Mouse (Mus musculus) 3134 (cell line): ENCODE results near the gene Sost.
A peak's percentile ranks its signal among the peaks of the same experiment; 100 is the strongest.

ENCODE experiments used
- DNase-seq: peaks from one replicate; pipeline ENCODE4 v3.0.0-alpha.2; 2011; ENCODE audit warnings: low spot score; ENCODE audit not compliant: insufficient read length; ENCODE audit errors: extremely low read depth

Sost gene

DNA sequence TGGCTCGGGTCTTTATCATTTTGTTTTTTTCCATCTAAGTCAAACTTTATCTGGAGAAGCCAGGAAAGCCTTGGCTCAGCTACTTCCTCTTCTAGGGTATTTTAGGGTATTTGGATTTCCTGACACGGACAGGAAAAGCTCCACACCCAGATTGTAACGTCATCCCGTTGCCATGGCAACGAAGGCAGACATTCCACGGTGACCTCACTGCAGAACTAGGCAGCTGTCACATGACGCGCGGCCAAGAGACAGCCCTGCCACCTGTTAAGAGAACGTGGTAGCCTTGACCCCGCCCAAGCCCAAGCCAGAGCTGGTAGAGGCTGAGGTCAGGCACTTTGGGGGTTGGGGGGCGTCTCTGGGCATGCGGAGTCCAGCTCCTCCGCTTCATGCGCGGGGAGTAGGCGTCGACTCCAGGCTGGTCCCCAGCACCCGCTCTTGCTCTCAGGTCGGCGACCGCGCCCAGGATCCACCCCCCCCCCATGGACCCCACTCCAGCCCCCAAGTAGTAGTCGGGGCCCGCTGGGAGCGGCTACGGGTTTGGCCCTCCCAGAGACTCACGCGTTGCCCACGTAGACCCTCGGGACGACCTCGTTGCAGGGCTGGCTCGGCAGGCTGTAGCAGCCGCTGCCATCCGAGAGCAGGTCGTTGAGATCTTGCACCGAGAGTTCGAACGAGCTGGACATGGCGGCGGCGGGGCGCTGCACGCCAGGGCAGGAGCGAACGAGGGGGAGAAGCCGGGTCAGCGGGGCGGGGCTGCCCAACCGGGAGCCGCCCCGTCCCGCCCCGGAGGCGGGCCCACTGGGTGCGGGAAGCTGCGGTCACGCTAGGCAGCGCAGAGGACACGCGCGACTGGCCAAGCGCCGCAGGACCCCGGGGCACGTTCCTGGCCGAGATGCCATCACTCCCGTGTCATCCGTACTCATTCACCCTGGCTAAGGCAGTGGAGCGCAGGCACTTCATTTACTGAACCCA lies 17.5 kb upstream of the Sost start, which contains the start of gene Cfap97d1:
Cfap97d1 (plus strand) TSS at position 226 of the 972 bp plus-strand sequence.
- DNase-seq: peak; percentile 91

DNA sequence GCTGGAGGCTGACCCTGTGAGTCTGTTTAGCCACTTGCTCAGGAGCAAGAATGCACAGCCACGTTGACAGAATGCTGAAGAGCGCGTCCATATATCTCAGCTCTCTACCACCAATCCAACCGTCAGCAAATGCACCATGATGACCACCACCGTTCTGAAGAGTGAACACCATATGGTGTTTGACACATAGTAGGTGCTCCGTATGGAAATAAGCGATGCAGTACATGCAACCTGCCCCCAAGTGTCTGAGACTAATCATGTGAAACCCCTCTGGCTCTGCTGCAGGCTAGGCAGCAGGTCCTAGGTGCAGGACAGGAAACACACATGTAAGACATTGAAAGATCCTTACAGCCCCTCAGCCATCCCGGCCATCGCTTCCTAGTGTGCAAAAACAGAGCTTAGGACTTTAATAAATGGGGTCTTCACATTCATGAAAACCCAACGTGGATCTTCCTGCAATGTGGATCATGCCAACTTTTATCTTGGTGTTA lies 16.7 kb upstream of the Sost start:
- DNase-seq: no peak

DNA sequence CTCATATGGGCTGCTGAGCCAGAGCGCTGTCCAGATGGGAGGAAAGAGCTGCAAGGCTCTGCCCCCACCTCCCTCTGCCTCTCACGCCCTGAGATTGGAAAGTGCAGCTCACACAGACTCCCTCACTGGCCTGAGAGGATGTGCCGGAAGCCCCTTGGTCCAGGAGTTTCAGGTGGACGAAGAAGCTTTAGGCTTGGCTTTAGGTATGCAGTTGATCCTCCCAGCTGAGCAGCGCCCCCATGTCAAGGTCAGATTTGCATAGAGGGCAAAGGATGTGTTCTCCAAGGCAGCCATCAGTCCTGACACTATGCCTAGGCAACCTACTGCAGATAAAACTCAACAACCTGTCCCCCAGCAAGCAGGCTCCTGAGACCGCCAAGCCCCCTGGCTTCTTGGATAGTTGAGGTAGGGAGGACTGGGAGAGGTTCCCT lies 16.2 kb upstream of the Sost start:
- no peak for DNase-seq

DNA sequence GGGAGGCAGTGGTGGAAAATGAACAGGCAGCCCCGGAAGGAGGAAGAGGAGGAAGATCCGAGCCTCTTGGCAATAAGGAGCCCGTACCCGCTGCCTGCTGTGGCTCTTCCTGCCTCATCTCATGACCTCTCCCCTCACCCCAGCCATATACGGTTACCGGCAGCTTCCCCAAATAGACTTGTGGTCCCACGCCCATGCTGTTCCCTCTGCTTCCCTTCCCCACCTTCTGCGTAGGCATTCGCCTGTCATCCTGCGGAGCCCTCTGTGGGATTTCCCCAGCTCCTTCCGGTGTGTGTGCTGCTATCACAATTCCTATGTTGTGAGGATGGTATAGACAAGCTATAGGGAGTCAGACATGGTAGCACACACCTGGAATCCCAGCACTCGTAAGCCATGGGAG lies 15.0 kb upstream of the Sost start:
- DNase-seq: no peak

DNA sequence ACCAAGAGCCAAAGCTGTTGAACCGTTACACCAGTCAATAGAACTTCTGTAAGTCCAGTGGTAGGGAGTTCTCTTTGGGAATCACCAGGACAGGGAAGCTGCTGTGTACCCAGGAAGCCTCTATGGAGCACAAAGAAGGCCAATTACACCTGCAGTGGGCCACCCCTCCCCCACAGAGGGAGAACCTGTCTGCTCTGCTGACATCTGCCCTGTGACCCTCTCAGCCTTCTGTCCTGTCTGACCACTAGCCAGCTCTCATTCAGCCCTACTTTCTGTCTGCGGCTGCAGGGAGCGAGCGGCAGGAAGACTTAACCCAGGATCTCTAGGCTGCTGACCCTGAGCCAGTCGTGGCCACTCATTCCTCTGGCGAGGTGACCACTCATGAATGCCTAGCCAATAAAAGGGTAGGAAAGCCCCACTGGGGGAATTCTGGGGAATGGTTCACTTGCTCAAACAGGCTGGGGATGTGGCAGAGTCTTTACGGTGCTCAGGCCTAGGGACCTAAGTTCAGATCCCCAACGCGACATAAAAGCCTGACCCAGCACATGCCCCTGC lies 13.9 kb upstream of the Sost start:
- no peak for DNase-seq

DNA sequence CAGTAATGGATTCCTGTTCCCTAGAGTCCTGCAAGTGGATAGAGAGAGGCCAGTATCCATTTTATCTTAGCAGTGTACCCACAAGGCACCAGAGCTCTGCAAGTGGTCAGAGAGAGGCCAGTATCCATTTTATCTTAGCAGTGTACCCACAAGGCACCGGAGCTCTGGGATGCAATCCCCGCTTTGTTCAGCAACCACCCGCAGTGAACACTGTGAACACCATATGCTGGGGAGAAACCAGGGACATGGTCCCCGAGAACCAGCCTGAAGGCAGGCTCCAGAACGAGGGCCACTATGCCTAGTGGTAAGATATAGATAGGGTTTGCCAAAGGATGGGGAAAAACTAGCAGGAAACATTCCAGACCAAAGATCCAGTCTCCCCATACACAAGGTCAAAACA lies 12.3 kb upstream of the Sost start:
- DNase-seq: no peak

DNA sequence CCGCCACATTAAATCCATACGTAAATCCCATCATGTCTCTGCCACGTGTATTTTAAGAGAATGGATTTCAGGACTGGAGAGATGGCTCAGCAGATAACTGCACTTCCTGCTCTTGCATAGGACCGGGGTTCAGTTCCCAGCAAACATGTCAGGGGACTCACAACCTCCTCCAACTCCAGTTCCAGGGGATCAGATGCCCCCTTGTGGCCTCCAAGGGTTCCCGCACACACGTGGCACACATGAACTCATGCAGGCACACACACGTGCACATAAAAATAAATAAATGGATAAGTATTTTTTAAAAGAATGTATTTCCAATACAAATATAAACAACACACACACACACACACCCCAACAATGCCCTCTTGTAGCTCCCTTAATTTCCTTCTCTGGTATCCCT lies 10.1 kb upstream of the Sost start:
- no peak for DNase-seq

DNA sequence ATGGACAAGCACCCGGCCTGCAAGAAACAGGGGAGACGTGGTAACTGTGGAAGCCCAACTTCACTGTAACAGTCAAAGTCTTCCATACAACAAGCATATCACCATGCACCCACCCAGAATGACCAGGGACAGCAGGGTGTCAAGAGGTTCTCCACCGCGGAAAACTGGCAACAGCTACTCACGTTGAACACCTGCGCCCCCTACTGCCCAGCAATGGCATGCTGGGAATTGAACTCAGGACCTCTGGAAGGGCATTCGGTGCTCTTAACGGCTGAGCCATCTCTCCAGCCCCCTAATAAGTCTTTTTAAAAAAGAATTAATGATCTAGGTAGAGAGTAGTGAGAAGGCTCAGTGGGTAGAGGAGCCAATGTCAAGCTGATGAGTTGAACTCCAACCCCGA lies 8.1 kb upstream of the Sost start:
- DNase-seq: no peak

DNA sequence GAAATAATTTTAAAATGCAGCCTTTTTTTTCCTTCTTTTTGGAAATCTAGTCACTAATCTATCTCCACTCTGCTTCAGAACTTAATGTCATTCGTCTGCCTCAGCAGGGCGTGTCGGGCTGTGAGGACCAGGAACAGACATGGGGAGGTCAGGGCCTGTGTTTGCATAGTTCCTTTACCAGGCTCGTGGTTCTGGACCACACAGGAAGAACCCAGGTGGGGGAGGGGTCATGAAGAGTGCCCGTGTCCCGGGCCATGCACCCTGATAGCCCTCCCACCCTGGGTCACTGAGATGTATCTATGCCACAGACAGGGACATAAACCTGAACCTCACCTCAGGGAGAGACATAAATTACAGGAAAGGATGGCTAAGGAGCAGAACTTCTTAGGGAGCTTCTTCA lies 7.4 kb upstream of the Sost start:
- DNase-seq: no peak

DNA sequence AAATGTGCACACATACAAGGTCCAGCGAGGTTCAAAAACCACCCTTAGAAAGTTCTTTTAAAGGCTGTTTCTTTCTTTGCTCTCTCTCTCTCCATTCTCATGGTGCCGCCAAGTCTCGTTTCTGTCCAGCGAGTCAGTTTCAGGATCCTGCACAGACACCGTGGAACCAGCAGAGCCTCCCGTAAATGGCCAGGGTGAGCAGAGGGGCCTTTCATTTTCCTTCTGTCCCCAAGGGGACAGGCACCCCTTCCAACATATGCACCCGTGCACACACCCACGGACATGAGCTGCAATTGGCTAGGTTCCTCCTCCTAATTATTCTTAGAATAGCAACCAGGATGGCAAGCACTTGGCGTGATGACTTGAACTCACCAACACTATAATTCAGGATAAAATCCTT lies 6.7 kb upstream of the Sost start:
- no peak for DNase-seq

DNA sequence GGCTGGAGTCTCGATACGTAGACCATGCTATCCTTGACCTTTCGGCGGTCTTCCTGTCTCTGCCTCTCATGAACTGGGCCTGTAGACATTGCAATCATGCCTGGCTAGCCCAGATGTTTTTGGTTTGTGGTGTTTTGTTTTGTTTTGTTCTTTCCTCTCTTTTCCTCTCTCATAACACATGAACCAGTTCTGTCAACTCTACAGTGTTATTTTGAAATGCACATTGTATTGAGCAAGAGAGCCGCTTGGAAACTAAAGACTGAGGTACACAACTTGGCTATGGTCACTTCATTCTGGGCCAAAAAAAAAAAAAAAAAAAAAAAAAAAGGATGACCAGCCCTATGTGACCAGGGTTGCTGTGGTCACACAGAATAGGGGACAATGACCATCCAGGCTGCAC lies 5.8 kb upstream of the Sost start:
- DNase-seq: no peak

DNA sequence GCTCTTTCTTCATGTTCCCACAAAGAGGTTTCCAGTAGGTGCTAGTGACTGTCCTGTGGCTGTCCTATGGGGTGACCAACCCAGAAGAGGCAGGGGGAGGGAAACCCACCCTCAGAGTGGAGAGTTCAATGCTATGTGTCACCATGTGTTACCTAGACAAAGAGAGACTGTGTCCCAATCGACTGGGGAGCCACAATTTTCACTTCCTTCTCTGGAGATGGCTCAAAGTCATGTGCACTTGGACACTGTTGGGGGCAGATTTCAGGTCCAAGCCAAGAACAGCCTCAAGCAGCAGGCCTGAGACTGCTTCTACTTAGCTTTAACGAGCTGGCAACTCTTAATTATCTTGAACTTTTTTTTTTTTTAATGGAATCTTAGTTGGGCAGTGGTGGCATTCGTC lies 5.3 kb upstream of the Sost start:
- no peak for DNase-seq

DNA sequence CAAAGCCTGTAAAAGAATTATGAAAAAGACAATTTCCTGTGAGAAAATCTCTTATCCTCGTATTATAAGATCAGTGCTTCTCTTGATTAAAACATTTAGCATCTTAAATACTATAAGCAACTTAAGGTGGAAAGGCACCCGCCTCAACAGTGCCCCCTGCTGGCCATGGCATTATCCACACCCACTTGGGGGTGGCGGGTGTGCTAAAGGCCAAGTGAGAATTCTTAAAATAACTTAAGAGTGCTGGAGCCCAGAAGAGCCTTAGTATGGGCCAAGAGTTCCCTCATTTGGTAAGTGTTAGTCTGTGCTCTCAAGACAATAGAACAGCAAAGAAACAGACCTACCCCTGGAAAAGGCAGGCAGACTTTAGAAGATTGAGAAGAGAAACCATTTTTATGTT lies 4.6 kb upstream of the Sost start:
- peak; percentile 52 for DNase-seq

DNA sequence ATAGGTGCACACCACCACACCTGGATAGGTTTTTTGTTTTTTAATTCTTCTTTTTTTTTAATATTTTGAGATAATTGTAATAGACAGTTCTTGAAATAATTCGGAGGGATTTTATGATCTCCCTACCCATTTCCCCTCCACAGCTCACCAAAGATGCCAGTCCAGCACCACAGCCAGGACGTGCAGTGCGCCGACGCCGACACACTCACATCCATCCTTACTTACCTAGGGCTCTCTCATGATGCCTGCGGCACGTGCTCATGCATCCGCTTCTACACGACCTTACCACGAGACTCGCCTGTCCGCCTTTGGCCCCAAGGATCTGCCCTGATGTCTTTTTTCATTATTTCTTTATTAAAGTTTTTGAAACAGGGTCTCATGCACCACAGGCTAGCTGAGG lies 3.0 kb upstream of the Sost start:
- no peak for DNase-seq

DNA sequence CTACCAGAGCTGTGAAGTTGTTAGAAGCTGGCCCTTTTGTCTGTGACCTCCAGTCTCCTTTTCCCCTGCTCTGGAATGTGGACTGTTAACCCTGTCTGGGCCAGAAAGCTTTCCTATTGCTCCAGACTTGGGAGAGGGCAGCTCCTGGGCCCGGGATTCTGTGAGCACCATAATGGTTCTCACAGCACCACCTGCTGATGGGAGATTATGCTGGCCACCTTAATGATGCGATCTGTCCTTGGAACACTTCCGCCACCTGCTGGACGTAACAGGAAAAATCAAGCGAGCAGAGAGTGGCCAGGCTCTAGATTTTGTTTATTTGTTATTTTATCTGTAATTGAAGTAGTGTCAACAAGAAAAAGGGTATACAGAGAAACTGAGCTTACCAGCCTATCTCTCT lies 2.0 kb upstream of the Sost start:
- DNase-seq: peak; percentile 40

DNA sequence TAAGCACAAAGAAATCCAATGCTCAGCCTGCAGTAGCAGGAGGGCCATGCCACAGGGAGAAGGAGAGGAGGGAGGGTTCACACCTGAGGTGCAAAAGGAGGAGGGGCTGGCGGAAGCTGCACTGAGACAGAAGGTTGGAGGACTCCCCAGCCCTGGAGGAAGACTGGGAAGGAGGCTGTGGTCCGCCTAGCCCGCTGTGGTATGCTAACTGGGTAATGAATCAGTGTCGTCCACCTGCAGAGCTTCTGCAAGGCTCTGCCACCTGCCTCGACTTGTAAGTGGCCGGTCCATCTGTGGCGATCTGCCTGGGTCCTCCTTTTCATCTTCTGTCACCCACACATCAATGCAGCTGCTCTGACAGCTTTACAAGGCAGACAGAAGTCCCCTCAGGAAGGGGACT lies 1.5 kb upstream of the Sost start:
- no peak for DNase-seq

DNA sequence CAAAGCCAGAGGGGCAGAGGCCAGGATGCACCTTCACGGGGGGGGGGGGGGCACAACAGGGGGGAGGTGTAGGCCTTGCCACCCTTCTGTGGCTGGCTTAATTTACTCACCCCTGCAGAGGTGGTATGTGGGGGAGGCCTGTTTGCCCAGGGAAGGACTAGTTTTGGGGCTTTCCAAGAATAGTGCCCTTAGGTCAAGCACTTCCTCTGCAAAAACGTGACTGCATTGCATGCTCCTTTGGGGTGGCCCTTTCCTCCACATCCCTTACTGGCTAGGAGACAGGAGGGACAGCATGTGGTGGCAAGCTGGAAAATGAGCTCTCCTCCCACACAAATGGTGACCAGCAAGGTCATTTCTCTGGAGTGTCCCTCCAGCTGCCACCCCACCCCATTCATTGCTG lies 1.3 kb downstream of the Sost start:
- no peak for DNase-seq

DNA sequence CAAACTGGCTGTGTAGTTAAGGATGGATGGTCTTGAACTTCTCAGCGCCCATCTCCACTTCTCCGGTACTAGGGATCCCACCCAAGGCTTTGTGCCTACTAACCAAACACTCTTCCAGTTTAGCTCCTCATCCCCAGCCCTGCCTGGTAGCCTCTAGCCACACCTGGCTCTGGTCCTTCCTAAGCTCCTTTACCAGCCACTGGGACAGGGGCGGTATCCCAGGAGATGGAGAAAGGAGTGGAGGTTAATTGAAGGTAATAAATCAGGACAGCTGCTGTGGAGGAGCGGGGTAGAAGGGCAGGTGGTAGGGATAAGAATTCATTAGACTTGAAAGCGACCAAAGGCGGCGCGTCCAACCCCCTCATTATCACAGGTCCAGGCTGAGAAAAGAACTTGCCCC lies 2.2 kb downstream of the Sost start:
- no peak for DNase-seq

DNA sequence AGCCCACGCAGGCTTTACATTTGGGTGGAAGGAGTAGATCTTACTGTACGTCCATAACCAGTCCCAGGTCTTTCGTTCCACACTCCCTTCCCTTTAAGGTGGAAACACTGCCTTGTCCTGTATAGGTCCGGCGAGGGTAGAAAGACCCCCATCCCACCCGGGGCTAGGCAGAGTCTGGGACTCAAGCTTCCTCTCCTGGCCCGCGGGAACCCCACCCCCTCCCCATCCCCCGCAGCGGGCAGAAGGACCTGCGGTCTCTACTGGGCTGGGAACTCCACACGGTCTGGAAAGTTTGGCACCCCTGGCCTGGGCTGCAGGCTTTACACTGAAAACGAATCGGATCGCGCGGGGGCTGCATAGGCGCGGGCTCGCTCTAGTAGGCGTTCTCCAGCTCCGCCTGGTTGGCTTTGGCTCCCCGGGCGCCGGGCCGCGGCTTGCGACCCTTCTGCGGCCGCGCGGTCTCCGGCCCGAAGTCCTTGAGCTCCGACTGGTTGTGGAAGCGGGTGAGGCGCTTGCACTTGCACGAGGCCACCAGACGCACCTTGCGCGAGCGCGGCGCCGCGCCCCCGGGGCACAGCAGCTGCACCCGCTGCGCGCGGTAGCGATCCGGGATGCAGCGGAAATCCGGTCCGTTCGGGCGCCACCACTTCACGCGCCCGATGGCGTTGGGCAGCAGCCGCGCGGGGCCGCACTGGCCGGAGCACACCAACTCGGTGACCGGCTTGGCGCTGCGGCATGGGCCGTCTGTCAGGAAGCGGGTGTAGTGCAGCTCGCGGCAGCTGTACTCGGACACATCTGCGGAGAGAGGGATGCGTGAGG lies 3.1 kb downstream of the Sost start:
- no peak for DNase-seq

DNA sequence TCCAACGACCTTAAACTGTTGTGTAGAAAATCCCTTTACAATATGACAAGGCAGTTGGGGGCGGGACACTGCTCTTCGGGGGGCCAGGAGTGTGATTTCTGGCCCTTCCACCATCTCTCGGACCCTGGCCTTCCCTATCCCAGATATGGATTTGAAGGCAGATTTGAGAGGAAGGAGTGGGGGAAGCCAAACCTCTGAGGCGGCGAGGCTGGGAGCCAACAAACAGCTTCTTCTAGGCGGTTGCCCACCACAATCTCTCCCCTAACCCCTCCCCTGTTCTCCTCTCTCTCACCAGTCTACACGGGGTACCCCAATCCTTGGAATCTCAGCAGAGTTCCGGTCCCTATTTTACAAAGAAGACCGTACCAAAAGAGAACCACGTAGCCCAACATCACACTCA lies 3.8 kb downstream of the Sost start:
- DNase-seq: no peak

DNA sequence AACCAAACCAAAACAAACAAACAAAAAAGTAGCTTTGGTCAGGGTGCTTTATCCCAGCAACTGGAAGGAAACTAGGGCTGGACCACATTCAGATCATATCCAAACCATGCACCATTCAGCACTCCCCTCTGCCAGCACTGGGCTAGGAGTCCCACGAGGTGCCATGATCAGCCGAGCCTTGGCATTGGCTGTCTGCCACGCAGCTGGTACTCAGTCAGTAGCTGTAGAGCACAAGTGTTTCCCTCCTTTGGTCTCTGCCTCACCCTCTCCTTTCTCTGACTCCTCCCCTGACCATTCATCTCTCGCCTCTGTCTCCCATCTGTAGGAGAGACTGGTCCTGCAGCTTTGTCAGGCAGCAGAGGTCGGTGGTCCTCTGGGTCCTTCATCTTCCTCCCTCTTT lies 9.3 kb downstream of the Sost start:
- DNase-seq: no peak
